Mouse (Mus musculus): Measurements from ENCODE around the gene Dusp12. TPM values are rescaled to one million over a fixed set of nuclear protein-coding genes. Genes with fewer than 3 reads are reported as not detected.

Dusp12 gene
- polyA plus RNA-seq, 1 experiment, result 41.5 TPM

GRCm38 (mm10) chr1:170858872-170859271 lies 26.5 kb downstream of the Dusp12 start:
- DNase-seq (ENCODE audit: low read depth), result no peak
- no peak for TF ChIP-seq POLR2A (IDR thresholded peaks at IDR 0.05; ENCODE audit: borderline replicate concordance, extremely low read depth, insufficient read depth, insufficient read length, poor library complexity, severe bottlenecking)
- no peak for TF ChIP-seq CTCF (IDR thresholded peaks at IDR 0.05; ENCODE audit: borderline replicate concordance, extremely low read depth, insufficient read depth, insufficient read length)

- TF ChIP-seq POLR2A (IDR thresholded peaks at IDR 0.05; ENCODE audit: borderline replicate concordance, extremely low read depth, insufficient read depth, insufficient read length, poor library complexity, severe bottlenecking), result no peak
- no peak for DNase-seq (ENCODE audit: low read depth)
Measured at GRCm38 (mm10) chr1:170857369-170857768, 28.0 kb downstream of the Dusp12 start.

- no peak for DNase-seq (ENCODE audit: low read depth)
- no peak for TF ChIP-seq CTCF (IDR thresholded peaks at IDR 0.05; ENCODE audit: borderline replicate concordance, extremely low read depth, insufficient read depth, insufficient read length)
- TF ChIP-seq POLR2A (IDR thresholded peaks at IDR 0.05; ENCODE audit: borderline replicate concordance, extremely low read depth, insufficient read depth, insufficient read length, poor library complexity, severe bottlenecking), result no peak
Measured at GRCm38 (mm10) chr1:170855056-170855760, 30.1 kb downstream of the Dusp12 start.

- DNase-seq (ENCODE audit: low read depth), result no peak
- TF ChIP-seq POLR2A (IDR thresholded peaks at IDR 0.05; ENCODE audit: borderline replicate concordance, extremely low read depth, insufficient read depth, insufficient read length, poor library complexity, severe bottlenecking) (no peak), CTCF (IDR thresholded peaks at IDR 0.05; ENCODE audit: borderline replicate concordance, extremely low read depth, insufficient read depth, insufficient read length) (no peak)
Measured at GRCm38 (mm10) chr1:170853604-170854003, 31.7 kb downstream of the Dusp12 start.

- no peak for TF ChIP-seq CTCF (IDR thresholded peaks at IDR 0.05; ENCODE audit: borderline replicate concordance, extremely low read depth, insufficient read depth, insufficient read length)
- TF ChIP-seq POLR2A (IDR thresholded peaks at IDR 0.05; ENCODE audit: borderline replicate concordance, extremely low read depth, insufficient read depth, insufficient read length, poor library complexity, severe bottlenecking), result no peak
- no peak for DNase-seq (ENCODE audit: low read depth)
Measured at GRCm38 (mm10) chr1:170850637-170851624, 34.4 kb downstream of the Dusp12 start.

- no peak for TF ChIP-seq POLR2A (IDR thresholded peaks at IDR 0.05; ENCODE audit: borderline replicate concordance, extremely low read depth, insufficient read depth, insufficient read length, poor library complexity, severe bottlenecking)
- no peak for TF ChIP-seq CTCF (IDR thresholded peaks at IDR 0.05; ENCODE audit: borderline replicate concordance, extremely low read depth, insufficient read depth, insufficient read length)
- DNase-seq (ENCODE audit: low read depth), result no peak
Measured at GRCm38 (mm10) chr1:170850007-170850406, 35.3 kb downstream of the Dusp12 start.

- no peak for TF ChIP-seq POLR2A (IDR thresholded peaks at IDR 0.05; ENCODE audit: borderline replicate concordance, extremely low read depth, insufficient read depth, insufficient read length, poor library complexity, severe bottlenecking)
- no peak for TF ChIP-seq CTCF (IDR thresholded peaks at IDR 0.05; ENCODE audit: borderline replicate concordance, extremely low read depth, insufficient read depth, insufficient read length)
Measured at GRCm38 (mm10) chr1:170845448-170846307, 39.7 kb downstream of the Dusp12 start.

GRCm38 (mm10) chr1:170844380-170844779 lies 41.0 kb downstream of the Dusp12 start:
- DNase-seq (ENCODE audit: low read depth), result peak; percentile 62
- TF ChIP-seq POLR2A (IDR thresholded peaks at IDR 0.05; ENCODE audit: borderline replicate concordance, extremely low read depth, insufficient read depth, insufficient read length, poor library complexity, severe bottlenecking) (no peak), CTCF (IDR thresholded peaks at IDR 0.05; ENCODE audit: borderline replicate concordance, extremely low read depth, insufficient read depth, insufficient read length) (peak; percentile 64; the same call in 1 of the 2 replicates)

More at GRCm38 (mm10) chr1:170845448-170846307, 39.7 kb downstream of the Dusp12 start:
- no peak for DNase-seq (ENCODE audit: low read depth)

GRCm38 (mm10) chr1:170839685-170840084 lies 45.7 kb downstream of the Dusp12 start:
- TF ChIP-seq POLR2A (IDR thresholded peaks at IDR 0.05; ENCODE audit: borderline replicate concordance, extremely low read depth, insufficient read depth, insufficient read length, poor library complexity, severe bottlenecking) (no peak), CTCF (IDR thresholded peaks at IDR 0.05; ENCODE audit: borderline replicate concordance, extremely low read depth, insufficient read depth, insufficient read length) (no peak)
- peak; percentile 83 for DNase-seq (ENCODE audit: low read depth)

GRCm38 (mm10) chr1:170834756-170835155 lies 50.6 kb downstream of the Dusp12 start:
- no peak for DNase-seq (ENCODE audit: low read depth)

More at GRCm38 (mm10) chr1:170834756-170835155, 50.6 kb downstream of the Dusp12 start:
- TF ChIP-seq POLR2A (IDR thresholded peaks at IDR 0.05; ENCODE audit: borderline replicate concordance, extremely low read depth, insufficient read depth, insufficient read length, poor library complexity, severe bottlenecking) (no peak), CTCF (IDR thresholded peaks at IDR 0.05; ENCODE audit: borderline replicate concordance, extremely low read depth, insufficient read depth, insufficient read length) (no peak)
